Mouse (Mus musculus) Patski (cell line): ENCODE measurements around the gene Cttnbp2nl. TPM values are rescaled to one million over a fixed set of nuclear protein-coding genes. Genes with fewer than 3 reads are reported as not detected.

Source experiments
- ATAC-seq: fragments of 100-300 bp; one replicate; pipeline ENCODE4 v1.8.0; 2021
- CTCF ChIA-PET: fragments of 350-600 bp; sonication (Branson Sonifier 250); formaldehyde crosslinking; loops from one replicate; lab custom pipeline; 2022; ENCODE audit warnings: inconsistent platforms; lab: Charles Lee
- POLR2A ChIA-PET: fragments of 350-600 bp; sonication (Branson Sonifier 250); formaldehyde crosslinking; loops from one replicate; lab custom pipeline; 2022; ENCODE audit warnings: antibody characterized with exemption, inconsistent platforms; lab: Charles Lee
- DNase-seq: peaks from one replicate; pipeline ENCODE4 v3.0.0-alpha.2; 2011; ENCODE audit warnings: low read depth, low spot score
- H3K27me3 ChIP-seq: fragments of 371-371 bp; one replicate; pipeline ENCODE4 v1.5.1; 2021
- CTCF ChIP-seq: fragments of 100-300 bp; IDR thresholded peaks from one replicate; pipeline ENCODE4 v1.5.1; 2021
- in situ Hi-C: fragments of 300-500 bp; cut with MboI; formaldehyde crosslinking; loops from 3 replicates; pipeline ENCODE4 v1.11.1; 2018; ENCODE audit warnings: low pct_unique_long_range_greater_than_20kb, mixed read lengths
- polyA plus RNA-seq: library from polyadenylated mRNA; unstranded; gene quantifications from one replicate; pipeline ENCODE4 v1.2.3, GENCODE M21; 2021

The Cttnbp2nl gene
- polyA plus RNA-seq, 1 experiment from 2014 or later = 46.4 TPM

GRCm38 (mm10) chr3:104954551-104954950, 98.4 kb downstream of the Cttnbp2nl start:
- no peaks in the 10 kb centered on the region for H3K27me3 ChIP-seq
- POLR2A ChIA-PET = interaction anchor here (1.2 kb wide), 1 partner anchor 13 kb away, joined by 5 read pairs; no protein-coding TSS in a partner anchor
- TF ChIP-seq CTCF = no peak
- in situ Hi-C loops = no loop called here
- DNase-seq (no peak), ATAC-seq (no peak)
- CTCF ChIA-PET = interaction anchor here (1.2 kb wide), 1 partner anchor 29 kb away, joined by 4 read pairs; no protein-coding TSS in a partner anchor

DNA sequence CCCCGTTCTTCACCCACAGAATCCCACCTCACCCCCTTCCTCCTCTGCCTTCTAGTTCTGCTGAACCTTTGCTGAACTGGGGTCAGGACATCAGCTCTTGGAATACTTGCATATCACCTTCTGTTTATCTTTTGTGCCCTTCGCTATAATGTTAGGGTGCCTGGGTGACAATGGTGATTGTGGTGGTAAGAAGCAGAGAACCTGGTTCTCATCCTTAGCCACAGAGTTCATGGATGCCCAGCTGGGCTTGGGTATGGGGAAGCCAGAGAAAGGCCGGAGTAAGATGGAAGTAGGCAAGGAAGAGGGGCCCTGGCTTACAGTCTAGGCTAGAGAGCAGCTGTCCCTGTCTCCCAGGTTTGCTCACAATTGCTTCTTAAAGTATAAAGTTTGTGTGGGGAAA, 98.8 kb downstream of the Cttnbp2nl start:
- DNase-seq = no peak
- ChIA-PET POLR2A (interaction anchor here (0.5 kb wide), 1 partner anchor 21 kb away, joined by 4 read pairs; no protein-coding TSS in a partner anchor), CTCF (no interaction called here)
- in situ Hi-C loops = no loop called here
- no peak for TF ChIP-seq CTCF
- H3K27me3 ChIP-seq = no peaks in the 10 kb centered on the region
- ATAC-seq = no peak

- in situ Hi-C loops = no loop called here
- POLR2A ChIA-PET = interaction anchor here (0.7 kb wide), 1 partner anchor 14 kb away, joined by 4 read pairs; no protein-coding TSS in a partner anchor
- CTCF ChIA-PET = no interaction called here
- no peak for DNase-seq
- no peak for ATAC-seq
- H3K27me3 ChIP-seq = no peaks in the 10 kb centered on the region
- no peak for TF ChIP-seq CTCF
Measured at GRCm38 (mm10) chr3:104952891-104953670, 99.9 kb downstream of the Cttnbp2nl start.

Other genes starting within 250 kb of the Cttnbp2nl start
- 43.9 TPM for gene Mov10, start 234.6 kb downstream of the Cttnbp2nl start, polyA plus RNA-seq
- gene St7l, start 189.1 kb downstream of the Cttnbp2nl start, polyA plus RNA-seq = 42.6 TPM
- gene Capza1, start 188.6 kb downstream of the Cttnbp2nl start, polyA plus RNA-seq = 82.7 TPM
- gene Wnt2b, start 91.2 kb downstream of the Cttnbp2nl start, polyA plus RNA-seq = 1.7 TPM
- gene 4930564D02Rik, start 13.7 kb upstream of the Cttnbp2nl start, polyA plus RNA-seq = not detected